Mouse (Mus musculus) thymus, adult 2 months (tissue): Measurements from ENCODE around the gene Pank4. TPM values are rescaled to one million over a fixed set of nuclear protein-coding genes. Genes with fewer than 3 reads are reported as not detected.

Experiments
- DNase-seq: peaks from one replicate; pipeline ENCODE4 v3.0.0; 2021
- H3K27ac ChIP-seq: fragments of 200-500 bp; 2 replicates; pipeline ENCODE4 v1.5.1; 2012; ENCODE audit warnings: low read length, control low read depth; ENCODE audit not compliant: control insufficient read depth, insufficient read depth
- H3K27me3 ChIP-seq: fragments of 200-500 bp; 2 replicates; pipeline ENCODE4 v1.6.1; 2012; ENCODE audit warnings: mild to moderate bottlenecking, low read length, moderate library complexity, mixed read lengths; ENCODE audit not compliant: control insufficient read depth, insufficient read depth
- H3K36me3 ChIP-seq: fragments of 200-500 bp; 2 replicates; pipeline ENCODE4 v1.6.1; 2012; ENCODE audit warnings: mild to moderate bottlenecking, low read length, moderate library complexity; ENCODE audit not compliant: control insufficient read depth, insufficient read depth
- H3K4me1 ChIP-seq: fragments of 200-500 bp; replicated peaks from 2 replicates; pipeline ENCODE4 v1.6.1; 2012; ENCODE audit warnings: low read length; ENCODE audit not compliant: control insufficient read depth, insufficient read depth
- H3K4me3 ChIP-seq: fragments of 200-500 bp; 2 replicates; pipeline ENCODE4 v1.5.1; 2012; ENCODE audit warnings: mild to moderate bottlenecking, low read length, control low read depth, moderate library complexity; ENCODE audit not compliant: control insufficient read depth, insufficient read depth
- CTCF ChIP-seq: fragments of 200-500 bp; IDR thresholded peaks from 2 replicates; pipeline ENCODE4 v1.5.1; 2012; ENCODE audit warnings: mild to moderate bottlenecking, control low read depth, low read length, moderate library complexity, borderline replicate concordance; ENCODE audit not compliant: control insufficient read depth, poor library complexity, insufficient read depth; ENCODE audit errors: extremely low read depth
- POLR2A ChIP-seq: fragments of 200-500 bp; IDR thresholded peaks from 2 replicates; pipeline ENCODE4 v1.6.1; 2012; ENCODE audit warnings: mild to moderate bottlenecking, low read length, control low read depth, moderate library complexity; ENCODE audit not compliant: control insufficient read depth, poor library complexity, insufficient read depth; ENCODE audit errors: extremely low read depth
- WGBS: fragments of 180-500 bp; shearing (Covaris S2); methylation state at CpG from one replicate; pipeline ENCODE4 v1.1.7; 2018; 5-methylcytosine and 5-hydroxymethylcytosine counted together
- polyA plus RNA-seq: library from polyadenylated mRNA; depleted of rRNA; stranded (reverse); fragments of >200 nt; gene quantifications from 2 replicates; pipeline ENCODE4 v1.2.3, GENCODE M21; 2012

Gene Pank4
- polyA plus RNA-seq, 1 experiment: 155 TPM

- H3K27me3 ChIP-seq: no peaks in the 10 kb centered on the region
- 52% methylated on average over 7 of the region's 7 CpGs for WGBS
- DNase-seq: peak; percentile 54
- no peak overlapping the region for H3K4me3 ChIP-seq
- peaks cover 41% of the 10 kb centered on the region for H3K36me3 ChIP-seq
- no peak overlapping the region for H3K27ac ChIP-seq
- no peaks in the 10 kb centered on the region; the same call in 1 of the 2 replicates for H3K4me1 ChIP-seq
- TF ChIP-seq CTCF: peak; percentile 69; the same call in 1 of the 2 replicates
- no peak for TF ChIP-seq POLR2A
Observed at GRCm38 (mm10) chr4:154981530-154981929, 17.6 kb downstream of the Pank4 start.

GRCm38 (mm10) chr4:154982247-154983120 lies 18.6 kb downstream of the Pank4 start:
- 88% methylated on average over 19 of the region's 19 CpGs for WGBS
- Histone ChIP-seq H3K27me3 (no peaks in the 10 kb centered on the region), H3K36me3 (peaks cover 33% of the 10 kb centered on the region), H3K4me3 (no peak overlapping the region), H3K4me1 (no peaks in the 10 kb centered on the region; the same call in 1 of the 2 replicates), H3K27ac (no peak overlapping the region)
- TF ChIP-seq POLR2A: no peak
- TF ChIP-seq CTCF: no peak
- no peak for DNase-seq

GRCm38 (mm10) chr4:154983767-154984166 lies 19.8 kb downstream of the Pank4 start:
- no peak overlapping the region for H3K4me3 ChIP-seq
- peaks cover 20% of the 10 kb centered on the region for H3K36me3 ChIP-seq
- no peak overlapping the region for H3K27ac ChIP-seq
- WGBS: 43% methylated on average over 24 of the region's 24 CpGs
- H3K27me3 ChIP-seq: no peaks in the 10 kb centered on the region
- TF ChIP-seq POLR2A: no peak
- no peak for TF ChIP-seq CTCF
- DNase-seq: no peak
- no peaks in the 10 kb centered on the region; the same call in 1 of the 2 replicates for H3K4me1 ChIP-seq

GRCm38 (mm10) chr4:154985151-154985777 lies 21.3 kb downstream of the Pank4 start:
- Histone ChIP-seq H3K36me3 (peaks cover 9% of the 10 kb centered on the region), H3K27ac (no peak overlapping the region), H3K27me3 (no peaks in the 10 kb centered on the region), H3K4me3 (no peak overlapping the region), H3K4me1 (no peaks in the 10 kb centered on the region; the same call in 1 of the 2 replicates)
- DNase-seq: no peak
- 98% methylated on average over 5 of the region's 5 CpGs for WGBS
- TF ChIP-seq CTCF (no peak), POLR2A (no peak)

GRCm38 (mm10) chr4:154986096-154986495 lies 22.2 kb downstream of the Pank4 start:
- peak; percentile 75 for DNase-seq
- H3K36me3 ChIP-seq: peaks cover under 1% of the 10 kb centered on the region; the same call in 1 of the 2 replicates
- H3K4me1 ChIP-seq: no peaks in the 10 kb centered on the region; the same call in 1 of the 2 replicates
- WGBS: 33% methylated on average over 17 of the region's 17 CpGs
- no peak overlapping the region for H3K27ac ChIP-seq
- TF ChIP-seq POLR2A (no peak), CTCF (peak; percentile 83)
- H3K4me3 ChIP-seq: no peak overlapping the region
- H3K27me3 ChIP-seq: no peaks in the 10 kb centered on the region

GRCm38 (mm10) chr4:154986750-154987149 lies 22.8 kb downstream of the Pank4 start:
- DNase-seq: no peak
- no peaks in the 10 kb centered on the region; the same call in 1 of the 2 replicates for H3K4me1 ChIP-seq
- WGBS: 93% methylated on average over 15 of the region's 15 CpGs
- H3K4me3 ChIP-seq: no peak overlapping the region
- TF ChIP-seq CTCF: no peak
- no peak for TF ChIP-seq POLR2A
- no peak overlapping the region for H3K27ac ChIP-seq
- H3K27me3 ChIP-seq: no peaks in the 10 kb centered on the region
- no peaks in the 10 kb centered on the region for H3K36me3 ChIP-seq
